Mouse (Mus musculus): Measurements from ENCODE around the gene Tmem183a.

Gene Tmem183a

DNA sequence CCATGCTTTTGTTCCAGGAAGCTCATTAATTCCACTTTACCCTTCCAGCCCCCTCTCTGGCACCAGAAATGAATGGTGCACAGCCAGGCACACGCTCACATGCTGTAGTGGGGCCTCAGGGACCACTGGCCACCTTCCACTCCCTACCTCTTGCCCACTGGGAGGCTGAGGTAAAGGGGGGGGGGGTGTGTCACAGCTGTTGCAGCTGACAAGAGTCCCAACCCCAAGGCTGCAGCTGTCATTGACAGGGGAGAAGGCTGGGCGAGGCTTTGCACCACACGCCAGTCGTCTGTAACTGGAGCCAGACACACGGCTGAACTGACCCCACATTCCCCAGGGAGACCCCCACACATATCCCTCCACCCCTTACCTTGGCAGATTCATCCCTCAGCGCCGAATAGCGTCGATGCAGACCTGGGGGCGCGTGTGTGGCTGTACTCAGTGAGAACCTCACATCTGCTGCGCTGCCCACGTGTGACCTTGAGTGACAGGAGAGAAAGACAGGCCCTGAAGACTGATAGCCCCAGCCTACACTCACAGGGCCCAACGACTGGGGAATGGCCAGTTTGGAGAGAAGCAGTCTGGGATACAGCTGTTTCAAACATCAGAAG lies 41.0 kb downstream of the Tmem183a start:
- no peak for DNase-seq (ENCODE audit: low read depth, low spot score)

GRCm38 (mm10) chr1:134318261-134318660 lies 43.5 kb downstream of the Tmem183a start:
- no peak for DNase-seq (ENCODE audit: low read depth, low spot score)

DNA sequence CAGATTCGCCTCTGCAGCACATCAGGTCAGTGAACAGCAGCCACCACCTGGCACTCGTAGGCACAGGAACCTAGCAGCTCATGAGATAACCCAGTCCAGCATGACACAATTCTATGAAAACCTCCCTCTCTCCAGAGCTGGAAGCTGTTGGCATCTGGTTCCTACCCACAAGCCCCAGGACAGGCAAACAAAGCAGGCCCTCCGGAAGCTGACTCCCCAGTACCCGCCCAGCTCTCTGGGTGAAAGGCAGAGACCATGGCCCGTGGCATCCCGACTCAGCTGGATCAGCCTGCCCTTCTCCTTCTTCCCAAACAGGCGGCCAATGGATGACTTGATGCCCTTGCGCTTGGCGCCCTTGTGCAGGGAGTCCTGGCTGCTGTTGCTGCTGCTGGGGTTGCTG lies 45.4 kb downstream of the Tmem183a start:
- no peak for DNase-seq (ENCODE audit: low read depth, low spot score)

DNA sequence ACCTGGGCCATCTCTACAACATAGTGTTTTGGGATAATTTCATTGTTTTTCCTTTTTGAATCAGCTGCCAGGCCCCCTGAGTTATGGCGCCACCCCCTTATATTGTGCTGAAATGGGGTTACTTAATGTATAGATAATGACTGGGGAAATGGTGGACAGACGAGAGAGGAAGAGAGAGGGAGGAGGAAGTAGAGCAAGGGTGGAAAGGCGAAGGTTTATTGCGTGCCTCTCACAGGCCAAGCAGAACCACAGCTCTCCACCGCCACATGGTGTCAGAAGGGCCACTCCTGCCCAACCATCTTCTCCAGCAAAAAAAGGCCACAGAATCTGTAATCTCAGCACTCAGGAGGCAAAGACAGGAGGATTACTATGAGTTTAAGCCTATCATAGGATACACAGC lies 46.6 kb downstream of the Tmem183a start:
- no peak for DNase-seq (ENCODE audit: low read depth, low spot score)

DNA sequence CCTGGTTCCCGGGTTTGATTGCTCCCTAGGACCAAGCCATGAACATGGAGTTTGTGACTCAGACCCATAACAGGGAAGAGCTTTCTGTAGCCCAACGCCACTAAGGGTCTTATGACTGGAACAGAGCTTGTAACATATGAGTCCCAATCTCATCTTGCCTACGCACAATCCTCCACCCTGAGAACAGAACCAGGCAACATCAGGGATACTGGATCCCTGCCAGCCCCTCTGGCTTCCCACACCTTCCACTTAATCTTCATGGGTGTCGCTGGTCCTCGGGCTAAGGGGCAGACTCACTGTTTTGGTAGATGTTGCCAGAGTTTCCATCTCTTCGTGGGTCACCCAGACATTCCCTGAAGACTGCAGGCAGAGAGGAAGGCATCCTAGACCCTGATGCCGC lies 50.0 kb downstream of the Tmem183a start:
- DNase-seq (ENCODE audit: low read depth, low spot score) = no peak

GRCm38 (mm10) chr1:134310729-134311128 lies 51.0 kb downstream of the Tmem183a start:
- no peak for DNase-seq (ENCODE audit: low read depth, low spot score)

GRCm38 (mm10) chr1:134310291-134310690 lies 51.5 kb downstream of the Tmem183a start:
- no peak for DNase-seq (ENCODE audit: low read depth, low spot score)

DNA sequence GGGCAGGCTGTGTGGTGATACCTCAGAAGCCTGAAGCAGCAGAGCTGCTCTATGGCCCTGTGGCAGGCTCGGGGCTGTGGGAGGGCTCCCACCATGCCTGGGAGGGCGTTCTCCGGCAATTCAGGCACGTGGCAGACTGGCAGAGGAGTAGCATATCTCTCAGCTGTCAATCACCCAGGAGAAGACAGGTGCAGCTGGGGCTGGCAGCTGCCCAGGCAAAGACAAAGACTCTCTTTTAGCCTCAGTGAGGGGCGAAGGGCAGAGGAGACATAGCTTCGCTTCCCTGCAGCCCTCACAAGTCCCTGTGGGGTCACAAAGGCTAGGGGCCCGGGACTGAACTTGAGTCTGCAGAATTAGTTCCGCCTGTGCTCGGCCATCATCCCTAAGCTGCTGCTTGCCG lies 54.4 kb downstream of the Tmem183a start:
- no peak for DNase-seq (ENCODE audit: low read depth, low spot score)

DNA sequence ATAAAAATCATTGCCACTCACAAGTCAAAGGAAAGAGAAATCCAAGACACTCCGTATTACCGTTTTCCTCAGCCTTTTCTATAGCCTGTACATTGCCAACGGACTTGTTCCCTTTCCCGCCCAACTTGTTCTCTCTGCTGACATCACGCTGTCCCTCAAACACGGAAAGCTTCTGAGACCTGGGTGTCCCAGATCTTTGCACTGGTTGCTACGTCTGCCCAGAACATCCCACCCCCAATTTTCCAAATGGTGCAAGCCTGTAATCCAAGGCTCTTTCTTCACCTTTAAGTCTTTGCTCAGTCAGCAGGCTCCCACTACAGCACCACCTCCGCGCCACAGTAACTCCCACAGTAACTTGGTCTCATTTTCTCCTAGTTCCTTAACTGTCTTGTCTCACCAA lies 56.8 kb downstream of the Tmem183a start:
- no peak for DNase-seq (ENCODE audit: low read depth, low spot score)

- no peak for DNase-seq (ENCODE audit: low read depth, low spot score)
These were observed 59.1 kb downstream of the Tmem183a start for GRCm38 (mm10) chr1:134302568-134303238.

DNA sequence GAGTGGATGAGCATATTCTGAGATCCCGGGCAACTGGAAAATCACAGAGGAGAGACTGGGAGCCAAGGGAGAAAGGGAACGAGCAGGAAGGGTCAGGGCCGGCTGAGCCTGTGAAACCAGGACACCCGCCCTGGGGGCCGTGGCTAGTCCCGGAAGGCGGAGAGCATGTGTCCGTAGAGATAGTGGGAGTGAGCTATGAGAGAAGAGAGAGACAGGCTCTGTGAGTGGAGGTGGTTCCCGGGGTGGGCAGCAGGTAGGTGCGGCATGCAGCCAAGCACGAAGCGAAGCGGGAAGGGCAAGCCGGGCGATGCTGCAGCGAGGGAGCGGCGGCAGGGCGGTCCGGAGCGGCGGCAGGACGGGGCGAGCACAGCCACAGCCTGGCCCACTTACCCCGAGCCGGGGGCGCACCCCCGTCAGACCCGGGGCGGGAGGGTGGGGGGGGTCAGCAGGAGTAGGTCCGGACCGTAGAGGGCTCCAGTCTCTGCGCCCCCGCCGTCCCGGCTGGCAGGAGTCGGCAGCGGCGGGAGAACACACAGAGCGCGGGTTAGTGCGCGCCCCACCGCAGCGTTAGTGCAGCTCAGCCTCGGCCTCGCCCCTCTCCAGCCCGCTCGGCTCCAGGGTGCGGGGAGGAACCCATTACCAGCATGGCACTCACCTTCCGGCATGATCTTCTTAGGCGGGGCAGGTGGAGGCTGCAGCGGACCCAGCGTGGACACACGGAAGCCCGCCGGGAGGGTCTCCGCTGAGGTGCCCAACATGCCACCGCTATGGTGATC lies 63.0 kb downstream of the Tmem183a start:
- no peak for DNase-seq (ENCODE audit: low read depth, low spot score)

- DNase-seq (ENCODE audit: low read depth, low spot score) = no peak
These were observed 64.5 kb downstream of the Tmem183a start for GRCm38 (mm10) chr1:134297265-134297664.

All from embryo, embryonic 11.5 days (tissue).